Mouse (Mus musculus) lung, embryonic 14.5 days (tissue): Measurements from ENCODE around the gene Gpi1. TPM values are rescaled to one million over a fixed set of nuclear protein-coding genes. Genes with fewer than 3 reads are reported as not detected.
"Not testable (repeated sequence)": the region's sequence is repeated elsewhere in the genome, so short reads cannot be mapped to it uniquely, and the experiment has no call there.

Source experiments
- ATAC-seq: fragments of 200-750 bp; cut with Nextera tagmentation; 2 replicates; pipeline ENCODE4 v1.8.0; 2017; ENCODE audit warnings: mild to moderate bottlenecking, moderate TSS enrichment, moderate library complexity; ENCODE audit not compliant: insufficient read depth
- DNase-seq: peaks from one replicate; pipeline ENCODE4 v3.0.0-alpha.2; 2015
- H3K27ac ChIP-seq: fragments of 300-500 bp; sonication (generic); 2 replicates; pipeline ENCODE4 v1.5.1; 2014; ENCODE audit warnings: low read depth, mild to moderate bottlenecking, moderate library complexity
- H3K27me3 ChIP-seq: fragments of 300-500 bp; sonication (generic); 2 replicates; pipeline ENCODE4 v1.6.1; 2014; ENCODE audit warnings: low read length, control low read depth; ENCODE audit not compliant: insufficient read depth
- H3K36me3 ChIP-seq: fragments of 300-500 bp; sonication (generic); 2 replicates; pipeline ENCODE4 v1.6.1; 2014; ENCODE audit warnings: control low read depth; ENCODE audit not compliant: insufficient read depth
- H3K4me1 ChIP-seq: fragments of 300-500 bp; sonication (generic); 2 replicates; pipeline ENCODE4 v1.6.1; 2014; ENCODE audit warnings: antibody characterized with exemption, control low read depth; ENCODE audit not compliant: insufficient read depth
- H3K4me2 ChIP-seq: fragments of 300-500 bp; sonication (generic); 2 replicates; pipeline ENCODE4 v1.6.1; 2014; ENCODE audit warnings: mild to moderate bottlenecking
- H3K4me3 ChIP-seq: fragments of 300-500 bp; sonication (generic); 2 replicates; pipeline ENCODE4 v1.5.1; 2014; ENCODE audit warnings: low read depth, low read length
- H3K9ac ChIP-seq: fragments of 300-500 bp; sonication (generic); 2 replicates; pipeline ENCODE4 v1.6.1; 2014
- H3K9me3 ChIP-seq: fragments of 300-500 bp; sonication (generic); 2 replicates; pipeline ENCODE4 v1.6.1; 2016; ENCODE audit warnings: low read depth, low read length, control low read depth
- CTCF ChIP-seq: IDR thresholded peaks from 2 replicates; pipeline ENCODE4 v1.5.1; 2016; ENCODE audit warnings: antibody characterized with exemption, low read depth
- WGBS: fragments of 180-500 bp; shearing (Covaris S2); extraction: QIAGEN DNeasy Blood & Tissue Kit; methylation state at CpG from one replicate; pipeline ENCODE4 v1.1.7; 2014; 5-methylcytosine and 5-hydroxymethylcytosine counted together
- polyA plus RNA-seq: library from polyadenylated mRNA; unstranded; fragments of >200 nt; fragmentation: Nextera tagmentation; extraction: Ambion mirVana; gene quantifications from 2 replicates; pipeline ENCODE4 v1.2.1, GENCODE M21; 2014

The Gpi1 gene
- polyA plus RNA-seq, 1 experiment from 2014 or later: 260 TPM

DNA sequence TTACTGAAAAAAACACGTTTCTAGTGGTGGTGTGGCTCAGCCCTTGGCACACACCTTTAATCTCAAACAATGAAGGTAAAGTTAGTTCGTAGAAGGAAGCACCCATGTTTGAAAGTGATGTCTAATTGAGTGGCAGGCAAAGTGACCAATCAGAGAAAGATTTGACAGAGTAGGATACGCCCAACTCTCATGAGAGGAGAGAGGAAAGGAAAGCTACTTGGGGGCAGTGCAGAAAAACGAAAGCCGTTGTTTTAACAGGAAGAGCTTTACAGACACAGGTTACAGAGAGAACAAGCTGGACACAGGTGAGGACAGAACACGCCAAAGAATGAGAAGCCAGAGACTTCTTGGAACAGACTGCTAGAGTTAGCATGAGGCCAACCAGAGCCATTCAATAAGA is 23.8 kb downstream of the Gpi1 start:
- Histone ChIP-seq H3K9ac (no peak overlapping the region), H3K27me3 (no peaks in the 10 kb centered on the region), H3K27ac (no peak overlapping the region), H3K4me2 (no peak overlapping the region), H3K4me3 (no peak overlapping the region), H3K9me3 (no peaks in the 10 kb centered on the region), H3K4me1 (no peaks in the 10 kb centered on the region), H3K36me3 (peaks cover 98% of the 10 kb centered on the region)
- no peak for TF ChIP-seq CTCF
- ATAC-seq (no peak), DNase-seq (no peak)
- WGBS: 86% methylated on average over 6 of the region's 6 CpGs

DNA sequence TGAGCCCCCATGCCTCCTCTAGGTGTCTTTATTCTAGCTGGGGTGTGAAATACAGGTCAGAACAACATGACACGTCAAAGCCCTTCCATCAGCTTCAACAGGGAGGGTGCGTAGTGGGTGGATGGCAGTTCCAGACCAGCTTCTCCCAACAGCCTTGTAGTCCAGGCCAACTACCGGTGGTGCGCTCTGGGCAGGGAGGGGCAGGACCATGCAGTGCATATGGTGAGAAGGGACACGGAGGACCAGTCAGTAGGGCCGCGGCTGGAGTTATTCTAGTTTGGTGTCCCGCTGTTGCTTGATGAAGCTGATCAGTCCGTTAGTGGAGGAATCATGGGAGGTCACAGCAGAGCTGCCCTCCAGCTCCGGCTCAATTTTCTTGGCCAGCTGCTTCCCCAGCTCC is 28.0 kb downstream of the Gpi1 start:
- not testable (repeated sequence) for H3K27me3 ChIP-seq, H3K27ac ChIP-seq, H3K9me3 ChIP-seq, H3K4me2 ChIP-seq, H3K4me1 ChIP-seq, ATAC-seq, H3K9ac ChIP-seq, H3K4me3 ChIP-seq, DNase-seq
- 87% methylated on average over 10 of the region's 10 CpGs for WGBS
- H3K36me3 ChIP-seq: peaks cover 64% of the 10 kb centered on the region

DNA sequence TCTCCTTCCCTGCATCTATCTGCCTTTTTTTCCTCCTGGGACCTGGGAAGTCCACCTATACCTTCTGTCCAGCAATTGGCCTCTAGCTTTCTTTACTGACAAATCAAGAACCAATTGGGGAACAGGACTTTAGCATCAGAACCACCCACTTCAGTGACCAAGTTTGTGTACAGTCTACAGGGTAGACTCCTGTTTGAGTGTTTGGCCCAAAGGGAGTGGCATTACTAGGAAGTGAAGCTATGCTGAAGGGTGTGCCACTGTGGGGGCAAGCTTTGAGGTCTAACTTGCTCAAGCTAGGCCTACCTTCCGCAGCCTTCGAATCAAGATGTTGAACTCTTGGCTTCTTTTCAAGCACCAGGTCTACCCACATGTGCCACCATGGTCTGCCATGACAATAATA is 29.3 kb downstream of the Gpi1 start:
- Histone ChIP-seq H3K36me3 (peaks cover 51% of the 10 kb centered on the region), H3K27me3 (no peaks in the 10 kb centered on the region), H3K4me3 (no peak overlapping the region), H3K27ac (no peak overlapping the region), H3K9me3 (no peaks in the 10 kb centered on the region), H3K4me1 (no peaks in the 10 kb centered on the region), H3K9ac (no peak overlapping the region), H3K4me2 (no peak overlapping the region)
- ATAC-seq (no peak), DNase-seq (no peak)
- 99% methylated on average over 2 of the region's 2 CpGs for WGBS
- TF ChIP-seq CTCF: no peak

DNA sequence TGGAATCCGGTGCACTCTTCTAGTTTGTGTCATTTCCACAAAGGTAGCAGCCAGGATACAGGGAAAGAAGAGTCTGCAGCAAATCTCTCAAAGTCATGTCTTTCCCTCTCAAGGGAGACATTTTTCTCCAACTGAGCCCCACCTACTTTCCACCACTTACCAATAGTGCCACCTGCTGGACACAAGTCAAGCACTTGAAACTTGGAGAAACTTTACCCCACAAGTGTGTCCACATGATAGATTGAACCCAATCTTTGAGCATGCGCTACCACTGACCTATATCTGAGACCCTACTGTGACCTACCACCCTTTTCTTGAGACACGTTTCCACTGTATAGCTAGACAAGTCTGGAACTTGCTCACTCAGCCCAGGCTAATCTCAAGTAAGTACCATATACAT is 31.8 kb downstream of the Gpi1 start:
- Histone ChIP-seq H3K9ac (no peak overlapping the region), H3K4me1 (no peaks in the 10 kb centered on the region), H3K4me3 (no peak overlapping the region), H3K27me3 (no peaks in the 10 kb centered on the region), H3K36me3 (peaks cover 33% of the 10 kb centered on the region), H3K4me2 (no peak overlapping the region), H3K27ac (no peak overlapping the region), H3K9me3 (no peaks in the 10 kb centered on the region)
- DNase-seq: peak; percentile 58
- ATAC-seq: no peak
- 36% methylated on average over 3 of the region's 3 CpGs for WGBS
- peak; percentile 52 for TF ChIP-seq CTCF

DNA sequence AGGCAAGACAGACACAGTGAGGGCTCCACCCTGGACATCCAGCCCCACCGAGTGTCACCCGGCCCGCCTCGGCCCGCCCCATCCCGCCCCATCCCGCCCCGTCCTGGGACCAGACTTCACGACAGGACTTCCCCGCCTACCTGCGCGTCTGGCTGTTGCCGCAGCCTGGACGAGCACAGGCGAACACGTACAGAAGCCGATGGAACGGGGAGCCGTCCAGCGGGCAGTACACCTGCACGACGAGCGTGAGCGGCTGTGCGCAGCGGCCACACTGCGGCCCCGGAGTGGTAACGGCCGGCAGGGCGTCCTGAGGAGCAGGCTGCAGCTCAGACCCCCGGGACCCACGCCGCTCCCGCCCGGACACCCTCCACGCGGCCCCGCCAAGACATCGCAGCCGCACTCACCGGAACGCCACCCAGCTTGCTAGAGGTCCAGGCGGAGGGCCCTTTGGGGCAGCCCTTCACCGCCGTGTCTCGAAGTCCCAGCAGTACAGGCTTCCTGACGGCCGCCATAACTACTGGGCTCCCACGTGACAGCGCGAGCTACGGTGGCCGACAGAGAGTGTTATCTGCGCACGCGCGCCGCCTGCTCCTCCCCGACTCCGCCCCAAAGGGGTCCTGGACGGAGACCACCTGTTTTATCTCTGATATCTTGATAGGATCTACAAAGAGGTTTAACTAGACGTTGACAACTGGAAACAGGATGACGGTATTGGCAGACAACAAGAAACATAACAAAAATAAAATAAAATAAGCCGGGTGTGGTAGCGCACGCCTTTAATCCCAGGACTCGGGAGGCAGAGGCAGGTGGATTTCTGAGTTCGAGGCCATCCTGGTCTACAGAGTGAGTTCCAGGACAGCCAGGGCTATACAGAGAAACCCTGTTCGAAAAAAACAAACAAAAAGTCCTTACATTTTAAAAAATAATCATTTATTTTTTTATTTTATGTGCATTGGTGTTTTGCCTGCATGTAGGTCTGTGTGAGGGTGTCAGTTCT is 33.7 kb downstream of the Gpi1 start, which contains the start of gene Pdcd2l:
Gene Pdcd2l, minus strand, starts transcription at position 530 of the 997 bp plus-strand sequence.
- Histone ChIP-seq H3K36me3 (peaks cover 30% of the 10 kb centered on the region), H3K4me3 (peak within 1 kb of the TSS; percentile 98), H3K9ac (peak within 1 kb of the TSS; percentile 89), H3K9me3 (no peaks in the 10 kb centered on the region), H3K4me2 (peak within 1 kb of the TSS; percentile 82), H3K4me1 (no peaks in the 10 kb centered on the region), H3K27me3 (no peaks in the 10 kb centered on the region), H3K27ac (peak within 1 kb of the TSS; percentile 65; the same call in 1 of the 2 replicates)
- peak; percentile 94 for ATAC-seq
- peak; percentile 95 for DNase-seq
- WGBS: 2% methylated on average over 70 of the region's 70 CpGs
- no peak for TF ChIP-seq CTCF

DNA sequence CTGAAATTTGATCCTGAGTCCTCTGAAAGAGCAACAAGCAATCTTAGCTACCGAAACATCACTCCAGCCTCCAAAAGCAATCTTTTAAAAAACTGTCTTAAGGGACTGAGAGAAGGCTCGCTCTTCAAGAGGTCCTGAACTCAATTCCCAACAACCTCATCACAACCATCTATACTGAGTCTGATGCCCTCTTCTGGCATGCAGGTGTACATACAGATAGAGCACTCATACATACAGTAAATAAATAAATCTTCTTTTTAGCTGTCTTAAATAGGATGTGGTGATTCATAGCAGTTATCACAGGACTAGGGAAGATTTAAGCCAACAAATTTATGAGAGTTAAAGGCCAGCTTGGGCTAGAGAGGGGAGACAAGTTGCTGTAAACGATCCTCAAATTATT is 34.5 kb downstream of the Gpi1 start:
- DNase-seq (peak; percentile 19), ATAC-seq (no peak; the same call in 1 of the 2 replicates)
- Histone ChIP-seq H3K9me3 (no peaks in the 10 kb centered on the region), H3K4me2 (peak overlapping the region; percentile 82), H3K27me3 (no peaks in the 10 kb centered on the region), H3K9ac (peak overlapping the region; percentile 89), H3K36me3 (peaks cover 22% of the 10 kb centered on the region; the same call in 1 of the 2 replicates), H3K27ac (0 out of 2 replicates have a peak overlapping the region, but pooled peaks have one; percentile 65), H3K4me1 (no peaks in the 10 kb centered on the region), H3K4me3 (peak overlapping the region; percentile 98)
- WGBS: 45% methylated on average over 3 of the region's 3 CpGs
- peak; percentile 39; the same call in 1 of the 2 replicates for TF ChIP-seq CTCF

DNA sequence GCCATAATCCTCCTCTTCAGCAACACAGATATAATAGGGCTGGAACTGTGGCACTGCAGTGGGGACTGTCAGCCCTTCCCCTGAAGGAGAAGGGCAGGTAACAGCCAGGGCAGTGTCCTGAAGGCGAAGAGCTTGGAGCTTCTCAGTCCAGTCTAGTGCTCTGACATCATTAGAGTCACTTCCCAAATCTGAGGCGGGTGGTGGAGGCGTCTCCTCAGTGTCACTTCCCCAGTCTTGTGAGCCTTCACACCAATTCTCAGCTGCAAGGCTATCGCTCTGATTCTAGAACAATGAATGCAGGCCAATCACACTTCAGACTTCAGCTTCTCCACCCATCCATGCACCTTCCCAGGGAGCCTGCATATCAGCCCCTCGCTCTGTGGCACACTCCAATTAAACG is 37.3 kb downstream of the Gpi1 start:
- Histone ChIP-seq H3K27ac (no peak overlapping the region), H3K9ac (no peak overlapping the region), H3K36me3 (peaks cover 43% of the 10 kb centered on the region), H3K4me3 (no peak overlapping the region), H3K4me1 (no peaks in the 10 kb centered on the region), H3K9me3 (no peaks in the 10 kb centered on the region), H3K27me3 (no peaks in the 10 kb centered on the region), H3K4me2 (no peak overlapping the region)
- WGBS: 90% methylated on average over 6 of the region's 6 CpGs
- no peak for TF ChIP-seq CTCF
- DNase-seq: no peak
- no peak for ATAC-seq
